Mouse (Mus musculus) bone marrow macrophage, adult 2 months (primary cell): ENCODE measurements at regions not wholly inside any gene's neighbourhood (a gene's known extent, or its start where the extent isn't known, plus 50 kb on each side); places are given as distances from the start of the nearest gene placed in this dataset.

Experiments used
- CTCF ChIP-seq: IDR thresholded peaks from 2 replicates; pipeline ENCODE4 v1.5.1; 2012; ENCODE audit warnings: low read depth, mild to moderate bottlenecking, low read length, moderate library complexity
- POLR2A ChIP-seq: IDR thresholded peaks from 2 replicates; pipeline ENCODE4 v1.6.1; 2012; ENCODE audit warnings: mild to moderate bottlenecking, low read depth, low read length, borderline replicate concordance

GRCm38 (mm10) chr10:91312913-91313312 is 131.8 kb upstream of the Tmpo start:
- TF ChIP-seq CTCF (no peak), POLR2A (no peak)
